12 mouse cellular contexts compared by ENCODE assay signal in the genomic region with DNA sequence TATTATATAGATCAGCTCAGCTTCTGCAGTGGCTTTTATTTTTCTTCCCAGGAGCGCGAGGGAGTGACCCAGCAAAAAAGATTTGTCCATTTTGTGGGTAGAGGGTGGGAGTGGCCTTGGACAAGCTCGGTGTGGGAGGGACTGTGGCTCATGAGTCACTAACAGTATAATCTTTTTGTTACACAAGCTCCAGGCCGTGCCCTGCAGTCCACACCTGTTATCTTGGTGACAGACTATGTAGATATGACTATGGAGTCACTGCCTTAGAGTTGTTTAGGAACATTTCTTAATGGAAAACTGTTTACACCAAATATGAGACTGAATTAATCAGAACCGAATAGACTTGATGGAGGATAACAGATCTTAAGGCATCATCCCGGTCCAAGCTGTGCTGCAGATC. TPM values are rescaled to one million over a fixed set of nuclear protein-coding genes. Genes with fewer than 3 reads are reported as not detected.
A peak's percentile ranks its signal among the peaks of the same experiment; 100 is the strongest.
DNase-seq lines count a peak whose midpoint lies in the region; ATAC-seq and TF ChIP-seq lines count a peak whose summit lies in the region.
"Had no signal": no experiment of that assay in that cellular context is flagged by ENCODE, and none has a peak within 500 bp of the region (broad histone marks: within the 10 kb centered on the region; RNA-seq: fewer than 3 reads in every experiment).

No protein-coding gene starts in this region.

- no peak overlapping the region for H3K9ac ChIP-seq in stomach, postnatal 0 days (ENCODE audit: low read length)
- H3K9ac ChIP-seq: lung, embryonic 14.5 days had no signal

- peak; percentile 50 for DNase-seq in urinary bladder, postnatal 14 days (ENCODE audit: low spot score)
- no peak for DNase-seq in urinary bladder, postnatal 4 days (ENCODE audit: low spot score in 2 of 2)
- peak; percentile 9 for DNase-seq in c-Kit-positive CD71-positive TER-119-positive erythroid progenitor cells, embryonic 14.5 days (ENCODE audit: low spot score)
- DNase-seq in lung, postnatal 14 days: peak; percentile 35
- peak; percentile 78 for DNase-seq in stomach, postnatal 0 days (ENCODE audit: low spot score)
- DNase-seq in cerebellum, adult 8-10 months: no peak
- DNase-seq in frontal cortex, adult 2 months (ENCODE audit: extremely low spot score in 1 of 2, low spot score in 1 of 2): no peak
- no peak for DNase-seq in right cerebral cortex, postnatal 4 days
- DNase-seq: cerebellum, postnatal 10 days; gastrocnemius, postnatal 10 days; kidney, adult 9 months; lung, embryonic 14.5 days had no signal

- peaks cover 12% of the 10 kb centered on the region; the same call in 1 of the 2 replicates for H3K4me1 ChIP-seq in stomach, postnatal 0 days (replicated peaks; ENCODE audit: control insufficient read depth, insufficient read depth)

- H3K27me3 ChIP-seq in stomach, postnatal 0 days (ENCODE audit: control insufficient read depth, insufficient read depth, low read length): no peaks in the 10 kb centered on the region

- no peaks in the 10 kb centered on the region for H3K36me3 ChIP-seq in stomach, postnatal 0 days (ENCODE audit: control insufficient read depth, insufficient read depth, low read length)

- peak; percentile 87 for ATAC-seq in stomach, postnatal 0 days (ENCODE audit: low FRiP score, low TSS enrichment)

- no peak overlapping the region for H3K4me3 ChIP-seq in stomach, postnatal 0 days (ENCODE audit: low read depth, low read length)

- H3K9me3 ChIP-seq in stomach, postnatal 0 days (ENCODE audit: control insufficient read depth, low read length): no peaks in the 10 kb centered on the region

- 0 out of 2 replicates have a peak overlapping the region, but pooled peaks have one; percentile 1 for H3K4me2 ChIP-seq in stomach, postnatal 0 days (replicated peaks; ENCODE audit: low read depth)
- H3K4me2 ChIP-seq: lung, embryonic 14.5 days had no signal

- peak overlapping the region; percentile 79 for H3K27ac ChIP-seq in stomach, postnatal 0 days (replicated peaks)

- TF ChIP-seq CTCF in stomach, postnatal 0 days (IDR thresholded peaks at IDR 0.05; ENCODE audit: low read depth): no peak

- no peak for TF ChIP-seq EP300 in stomach, postnatal 0 days (optimal IDR thresholded peaks at IDR 0.05)

- WGBS in stomach, postnatal 0 days: 42% methylated on average over 6 of the region's 6 CpGs

RNA-seq across cellular contexts. Expression of a gene that starts 26.5 kb away (rescaled TPM):
- 31.2 and 31.8 TPM in 2 replicates for polyA plus RNA-seq in stomach, postnatal 0 days (2015; fragmentation: Nextera tagmentation; extraction: Ambion mirVana)
- polyA plus RNA-seq in frontal cortex, adult 2 months (2012; rRNA removed): 7.5 and 8.0 TPM in 2 replicates

Comparison
In these comparisons a context has a peak if more than half of its experiments do, and no peak if none do; other contexts are left out.
1. DNase-seq: peak in urinary bladder, postnatal 14 days (single experiment), c-Kit-positive CD71-positive TER-119-positive erythroid progenitor cells, embryonic 14.5 days (single experiment), lung, postnatal 14 days (single experiment) and stomach, postnatal 0 days (single experiment); none in urinary bladder, postnatal 4 days (0 of 2), cerebellum, adult 8-10 months (single experiment), frontal cortex, adult 2 months (0 of 2) and right cerebral cortex, postnatal 4 days (single experiment).